Mouse (Mus musculus) hindlimb bud, embryonic 11.5 days (tissue): Measurements from ENCODE around the gene Zfp30.

Source experiments
- DNase-seq: peaks from one replicate; pipeline ENCODE4 v3.0.0-alpha.2; 2012; ENCODE audit warnings: low read depth, low spot score; ENCODE audit errors: extremely low spot score

Zfp30 gene

DNA sequence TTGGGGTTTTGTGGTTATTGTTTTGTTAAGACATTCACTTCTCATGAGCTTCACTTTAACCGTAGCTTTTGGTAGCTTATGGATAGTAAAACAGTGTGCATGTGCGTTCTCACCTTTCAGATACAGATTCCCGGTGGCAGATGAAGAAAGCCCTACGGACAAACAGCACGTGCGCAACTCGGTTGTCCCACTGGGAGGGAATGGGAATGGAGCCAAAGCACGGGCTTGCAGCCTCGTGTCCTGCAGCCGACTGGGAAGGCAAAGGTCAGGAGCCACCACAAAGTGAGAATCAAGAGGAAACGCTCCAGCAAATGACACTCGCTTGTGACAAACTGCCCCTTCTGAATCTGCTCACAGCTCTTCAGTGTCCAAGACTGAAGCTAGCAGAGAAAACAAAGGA lies 44.2 kb downstream of the Zfp30 start:
- DNase-seq: no peak

DNA sequence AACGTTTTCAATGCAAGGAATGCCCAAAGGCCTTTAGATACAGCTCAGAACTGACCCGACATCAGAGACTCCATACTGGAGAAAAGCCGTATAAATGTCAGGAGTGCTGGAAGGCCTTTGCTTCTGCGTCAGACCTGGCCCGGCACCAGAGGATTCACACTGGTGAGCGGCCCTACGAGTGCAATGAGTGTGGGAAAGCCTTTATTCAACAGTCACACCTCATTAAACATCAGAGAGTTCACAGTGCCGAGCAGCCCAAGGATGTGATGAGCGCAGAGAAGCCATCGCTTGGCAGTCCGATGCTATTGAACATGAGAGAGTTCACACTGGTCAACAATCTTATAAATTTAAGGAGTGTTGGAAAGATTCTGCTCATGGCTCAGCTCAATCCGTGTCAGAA lies 46.0 kb downstream of the Zfp30 start:
- no peak for DNase-seq

- DNase-seq: no peak
Observed at GRCm38 (mm10) chr7:29836816-29837215, 53.0 kb downstream of the Zfp30 start.

- no peak for DNase-seq
Observed at GRCm38 (mm10) chr7:29839256-29839655, 55.5 kb downstream of the Zfp30 start.

GRCm38 (mm10) chr7:29842105-29842504 lies 58.3 kb downstream of the Zfp30 start:
- DNase-seq: no peak
